Mouse (Mus musculus): ENCODE measurements around the gene Clgn. TPM values are rescaled to one million over a fixed set of nuclear protein-coding genes. Genes with fewer than 3 reads are reported as not detected.

The Clgn gene
- polyA plus RNA-seq, 1 experiment from 2014 or later, result 0.41 TPM

DNA sequence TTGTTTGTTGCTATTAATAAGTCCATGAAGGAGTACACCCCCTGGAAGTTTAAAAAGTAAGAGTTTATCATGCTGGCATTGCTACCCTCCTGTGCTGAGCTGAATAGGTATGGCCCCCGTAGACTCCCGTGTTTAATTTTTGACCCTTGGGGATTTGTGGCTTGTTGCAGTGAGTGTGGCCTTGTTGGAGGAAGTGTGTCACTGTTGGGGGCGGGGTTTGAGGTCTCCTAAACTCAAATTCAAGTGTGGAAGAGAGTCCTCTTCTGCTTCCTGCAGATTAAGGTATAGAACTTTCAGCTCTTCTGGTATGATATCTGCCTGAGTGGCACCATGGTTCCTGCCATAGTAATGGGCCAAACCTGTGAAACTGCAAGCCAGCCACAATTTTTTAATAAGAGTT lies 69.9 kb downstream of the Clgn start:
- Histone ChIP-seq H3K4me3 (replicated peaks) (no peak overlapping the region), H3K4me1 (no peaks in the 10 kb centered on the region), H3K27ac (no peak overlapping the region), H3K36me3 (no peaks in the 10 kb centered on the region), H3K9ac (no peak overlapping the region), H3K4me2 (no peak overlapping the region), H3K27me3 (replicated peaks) (no peaks in the 10 kb centered on the region), H3K9me3 (no peaks in the 10 kb centered on the region)
- no peak for ATAC-seq (ENCODE audit: insufficient read depth, low FRiP score, low read depth)
- 69% methylated on average over 3 of the region's 3 CpGs for WGBS

Other genes starting within 250 kb of the Clgn start
- 3.0 and 3.8 TPM in 2 replicates for gene Tbc1d9, start 224.5 kb upstream of the Clgn start, polyA plus RNA-seq (2015; fragmentation: Nextera tagmentation; extraction: Ambion mirVana)
- gene Gm10645, start 223.7 kb upstream of the Clgn start, polyA plus RNA-seq (2015; fragmentation: Nextera tagmentation; extraction: Ambion mirVana), result 2.8 and 3.1 TPM in 2 replicates
- gene Ucp1, start 99.5 kb upstream of the Clgn start, polyA plus RNA-seq (2015; fragmentation: Nextera tagmentation; extraction: Ambion mirVana), result not detected in 2 replicates
- 14.4 and 14.7 TPM in 2 replicates for gene Elmod2, start 57.4 kb upstream of the Clgn start, polyA plus RNA-seq (2015; fragmentation: Nextera tagmentation; extraction: Ambion mirVana)
- gene Mgat4d, start 41.4 kb upstream of the Clgn start, polyA plus RNA-seq (2015; fragmentation: Nextera tagmentation; extraction: Ambion mirVana), result not detected in 2 replicates
- 102 and 104 TPM in 2 replicates for gene Scoc, start 68.5 kb downstream of the Clgn start, polyA plus RNA-seq (2015; fragmentation: Nextera tagmentation; extraction: Ambion mirVana)
- not detected in 2 replicates for gene Olfr370, start 145.9 kb downstream of the Clgn start, polyA plus RNA-seq (2015; fragmentation: Nextera tagmentation; extraction: Ambion mirVana)
- gene Ndufb7, start 176.8 kb downstream of the Clgn start, polyA plus RNA-seq (2015; fragmentation: Nextera tagmentation; extraction: Ambion mirVana), result 330 and 333 TPM in 2 replicates
- gene Tecr, start 218.1 kb downstream of the Clgn start, polyA plus RNA-seq (2015; fragmentation: Nextera tagmentation; extraction: Ambion mirVana), result 561 and 565 TPM in 2 replicates
- 55.1 and 62.6 TPM in 2 replicates for gene Dnajb1, start 218.3 kb downstream of the Clgn start, polyA plus RNA-seq (2015; fragmentation: Nextera tagmentation; extraction: Ambion mirVana)

All from stomach, embryonic 15.5 days (tissue).